Mouse (Mus musculus) cortical plate, adult 2 months (tissue): Measurements from ENCODE around the gene Psme3.

Experiments
- CTCF ChIP-seq: fragments of 200-500 bp; IDR thresholded peaks from 2 replicates; pipeline ENCODE4 v1.5.1; 2011; ENCODE audit warnings: mild to moderate bottlenecking, control low read depth, low read length; ENCODE audit not compliant: insufficient read depth; ENCODE audit errors: extremely low read depth
- POLR2A ChIP-seq: fragments of 200-500 bp; IDR thresholded peaks from 2 replicates; pipeline ENCODE4 v1.6.1; 2011; ENCODE audit warnings: mild to moderate bottlenecking, low read length, control low read depth; ENCODE audit not compliant: insufficient read depth; ENCODE audit errors: extremely low read depth

GRCm38 (mm10) chr11:101367326-101367935, 51.4 kb downstream of the Psme3 start, which contains the start of gene G6pc:
- TF ChIP-seq POLR2A: no peak
- TF ChIP-seq CTCF: no peak
